Mouse (Mus musculus): ENCODE data around the gene Lat2. TPM values are rescaled to one million over a fixed set of nuclear protein-coding genes. Genes with fewer than 3 reads are reported as not detected.

The Lat2 gene
- polyA plus RNA-seq, 1 experiment from 2014 or later, result 1.5 TPM

GRCm38 (mm10) chr5:134639269-134639682 is 24.5 kb upstream of the Lat2 start, which contains the start of gene Eif4h:
Gene Eif4h (minus strand): TSS chr5:134639490.
- Histone ChIP-seq H3K4me1 (replicated peaks; ENCODE audit: control insufficient read depth, insufficient read depth, low read length) (peaks cover 15% of the 10 kb centered on the region), H3K9ac (peak within 1 kb of the TSS; percentile 99), H3K27me3 (ENCODE audit: control insufficient read depth, insufficient read depth, low read length) (no peaks in the 10 kb centered on the region), H3K9me3 (ENCODE audit: control insufficient read depth, low read length) (no peaks in the 10 kb centered on the region), H3K36me3 (replicated peaks; ENCODE audit: control insufficient read depth, insufficient read depth) (peaks cover 20% of the 10 kb centered on the region), H3K27ac (peak within 1 kb of the TSS; percentile 85), H3K4me3 (replicated peaks; ENCODE audit: low read length) (peak within 1 kb of the TSS; percentile 99), H3K4me2 (replicated peaks) (peak within 1 kb of the TSS; percentile 89)
- peak; percentile 99 for DNase-seq (ENCODE audit: low spot score)
- WGBS, result under 1% methylated on average over 52 of the region's 52 CpGs
- ATAC-seq (ENCODE audit: low FRiP score), result peak; percentile 94

GRCm38 (mm10) chr5:134638461-134639268 is 23.8 kb upstream of the Lat2 start:
- Histone ChIP-seq H3K27ac (peak overlapping the region; percentile 85), H3K36me3 (replicated peaks; ENCODE audit: control insufficient read depth, insufficient read depth) (peaks cover 26% of the 10 kb centered on the region), H3K4me1 (replicated peaks; ENCODE audit: control insufficient read depth, insufficient read depth, low read length) (peaks cover 15% of the 10 kb centered on the region), H3K9ac (peak overlapping the region; percentile 99), H3K9me3 (ENCODE audit: control insufficient read depth, low read length) (no peaks in the 10 kb centered on the region), H3K4me2 (replicated peaks) (peak overlapping the region; percentile 89), H3K27me3 (ENCODE audit: control insufficient read depth, insufficient read depth, low read length) (no peaks in the 10 kb centered on the region), H3K4me3 (replicated peaks; ENCODE audit: low read length) (peak overlapping the region; percentile 99)
- ATAC-seq (ENCODE audit: low FRiP score) (peak; percentile 83), DNase-seq (ENCODE audit: low spot score) (no peak)
- WGBS, result under 1% methylated on average over 80 of the region's 85 CpGs

GRCm38 (mm10) chr5:134637820-134638367 is 23.1 kb upstream of the Lat2 start:
- Histone ChIP-seq H3K4me1 (replicated peaks; ENCODE audit: control insufficient read depth, insufficient read depth, low read length) (peaks cover 18% of the 10 kb centered on the region), H3K9ac (peak overlapping the region; percentile 99), H3K36me3 (replicated peaks; ENCODE audit: control insufficient read depth, insufficient read depth) (peaks cover 26% of the 10 kb centered on the region), H3K4me3 (replicated peaks; ENCODE audit: low read length) (peak overlapping the region; percentile 99), H3K9me3 (ENCODE audit: control insufficient read depth, low read length) (no peaks in the 10 kb centered on the region), H3K4me2 (replicated peaks) (peak overlapping the region; percentile 89), H3K27me3 (ENCODE audit: control insufficient read depth, insufficient read depth, low read length) (no peaks in the 10 kb centered on the region), H3K27ac (peak overlapping the region; percentile 85)
- no peak for DNase-seq (ENCODE audit: low spot score)
- 38% methylated on average over 5 of the region's 5 CpGs for WGBS
- no peak for ATAC-seq (ENCODE audit: low FRiP score)

- no peak overlapping the region for H3K27ac ChIP-seq
- H3K4me2 ChIP-seq (replicated peaks), result no peak overlapping the region
- peaks cover 46% of the 10 kb centered on the region for H3K36me3 ChIP-seq (replicated peaks; ENCODE audit: control insufficient read depth, insufficient read depth)
- no peak for DNase-seq (ENCODE audit: low spot score)
- ATAC-seq (ENCODE audit: low FRiP score), result no peak
- WGBS, result 65% methylated on average over 2 of the region's 2 CpGs
- no peak overlapping the region for H3K9ac ChIP-seq
- H3K4me3 ChIP-seq (replicated peaks; ENCODE audit: low read length), result no peak overlapping the region
- no peaks in the 10 kb centered on the region for H3K27me3 ChIP-seq (ENCODE audit: control insufficient read depth, insufficient read depth, low read length)
- H3K4me1 ChIP-seq (replicated peaks; ENCODE audit: control insufficient read depth, insufficient read depth, low read length), result peaks cover 14% of the 10 kb centered on the region
- no peaks in the 10 kb centered on the region for H3K9me3 ChIP-seq (ENCODE audit: control insufficient read depth, low read length)
Observed at GRCm38 (mm10) chr5:134632841-134633240, 18.0 kb upstream of the Lat2 start.

GRCm38 (mm10) chr5:134630835-134631234 is 16.0 kb upstream of the Lat2 start:
- H3K9me3 ChIP-seq (ENCODE audit: control insufficient read depth, low read length), result no peaks in the 10 kb centered on the region
- H3K36me3 ChIP-seq (replicated peaks; ENCODE audit: control insufficient read depth, insufficient read depth), result peaks cover 55% of the 10 kb centered on the region
- no peak overlapping the region for H3K4me3 ChIP-seq (replicated peaks; ENCODE audit: low read length)
- no peak overlapping the region for H3K4me2 ChIP-seq (replicated peaks)
- H3K9ac ChIP-seq, result no peak overlapping the region
- no peaks in the 10 kb centered on the region for H3K27me3 ChIP-seq (ENCODE audit: control insufficient read depth, insufficient read depth, low read length)
- no peak overlapping the region for H3K27ac ChIP-seq
- DNase-seq (ENCODE audit: low spot score) (no peak), ATAC-seq (ENCODE audit: low FRiP score) (no peak)
- peaks cover 5% of the 10 kb centered on the region; the same call in 1 of the 2 replicates for H3K4me1 ChIP-seq (replicated peaks; ENCODE audit: control insufficient read depth, insufficient read depth, low read length)

GRCm38 (mm10) chr5:134629508-134629907 is 14.7 kb upstream of the Lat2 start:
- Histone ChIP-seq H3K9me3 (ENCODE audit: control insufficient read depth, low read length) (no peaks in the 10 kb centered on the region), H3K9ac (no peak overlapping the region), H3K4me3 (replicated peaks; ENCODE audit: low read length) (no peak overlapping the region), H3K27ac (no peak overlapping the region), H3K4me1 (replicated peaks; ENCODE audit: control insufficient read depth, insufficient read depth, low read length) (peaks cover 5% of the 10 kb centered on the region; the same call in 1 of the 2 replicates), H3K36me3 (replicated peaks; ENCODE audit: control insufficient read depth, insufficient read depth) (peaks cover 59% of the 10 kb centered on the region), H3K4me2 (replicated peaks) (no peak overlapping the region), H3K27me3 (ENCODE audit: control insufficient read depth, insufficient read depth, low read length) (no peaks in the 10 kb centered on the region)
- WGBS, result 89% methylated on average over 4 of the region's 4 CpGs
- no peak for DNase-seq (ENCODE audit: low spot score)
- no peak for ATAC-seq (ENCODE audit: low FRiP score)

GRCm38 (mm10) chr5:134622069-134622468 is 7.2 kb upstream of the Lat2 start:
- DNase-seq (ENCODE audit: low spot score) (peak; percentile 58), ATAC-seq (ENCODE audit: low FRiP score) (no peak)
- WGBS, result 60% methylated on average over 2 of the region's 2 CpGs

GRCm38 (mm10) chr5:134621099-134621640 is 6.3 kb upstream of the Lat2 start:
- H3K4me3 ChIP-seq (replicated peaks; ENCODE audit: low read length), result no peak overlapping the region
- H3K9ac ChIP-seq, result no peak overlapping the region
- DNase-seq (ENCODE audit: low spot score), result no peak
- H3K27me3 ChIP-seq (ENCODE audit: control insufficient read depth, insufficient read depth, low read length), result no peaks in the 10 kb centered on the region
- no peaks in the 10 kb centered on the region for H3K9me3 ChIP-seq (ENCODE audit: control insufficient read depth, low read length)
- no peak overlapping the region for H3K27ac ChIP-seq
- WGBS, result 92% methylated on average over 16 of the region's 16 CpGs
- ATAC-seq (ENCODE audit: low FRiP score), result no peak
- no peaks in the 10 kb centered on the region for H3K4me1 ChIP-seq (replicated peaks; ENCODE audit: control insufficient read depth, insufficient read depth, low read length)
- no peak overlapping the region for H3K4me2 ChIP-seq (replicated peaks)
- peaks cover 91% of the 10 kb centered on the region for H3K36me3 ChIP-seq (replicated peaks; ENCODE audit: control insufficient read depth, insufficient read depth)

More at GRCm38 (mm10) chr5:134622069-134622468, 7.2 kb upstream of the Lat2 start:
- Histone ChIP-seq H3K9ac (no peak overlapping the region), H3K9me3 (ENCODE audit: control insufficient read depth, low read length) (no peaks in the 10 kb centered on the region), H3K4me2 (replicated peaks) (no peak overlapping the region), H3K36me3 (replicated peaks; ENCODE audit: control insufficient read depth, insufficient read depth) (peaks cover 96% of the 10 kb centered on the region), H3K27me3 (ENCODE audit: control insufficient read depth, insufficient read depth, low read length) (no peaks in the 10 kb centered on the region), H3K4me3 (replicated peaks; ENCODE audit: low read length) (no peak overlapping the region), H3K27ac (no peak overlapping the region), H3K4me1 (replicated peaks; ENCODE audit: control insufficient read depth, insufficient read depth, low read length) (no peaks in the 10 kb centered on the region)

GRCm38 (mm10) chr5:134620457-134620856 is 5.6 kb upstream of the Lat2 start:
- 94% methylated on average over 9 of the region's 9 CpGs for WGBS
- no peaks in the 10 kb centered on the region for H3K27me3 ChIP-seq (ENCODE audit: control insufficient read depth, insufficient read depth, low read length)
- no peaks in the 10 kb centered on the region for H3K4me1 ChIP-seq (replicated peaks; ENCODE audit: control insufficient read depth, insufficient read depth, low read length)
- ATAC-seq (ENCODE audit: low FRiP score) (no peak), DNase-seq (ENCODE audit: low spot score) (no peak)
- no peak overlapping the region for H3K27ac ChIP-seq
- no peak overlapping the region for H3K4me2 ChIP-seq (replicated peaks)
- no peak overlapping the region for H3K9ac ChIP-seq
- peaks cover 86% of the 10 kb centered on the region for H3K36me3 ChIP-seq (replicated peaks; ENCODE audit: control insufficient read depth, insufficient read depth)
- H3K9me3 ChIP-seq (ENCODE audit: control insufficient read depth, low read length), result no peaks in the 10 kb centered on the region
- H3K4me3 ChIP-seq (replicated peaks; ENCODE audit: low read length), result no peak overlapping the region

Data from hindbrain, embryonic 14.5 days (tissue).